Mouse (Mus musculus) neural tube, embryonic 15.5 days (tissue): Measurements from ENCODE around the gene 4930524J08Rik. TPM values are rescaled to one million over a fixed set of nuclear protein-coding genes. Genes with fewer than 3 reads are reported as not detected.
A peak's percentile ranks its signal among the peaks of the same experiment; 100 is the strongest.

Experiments used
- ATAC-seq: fragments of 200-750 bp; cut with Nextera tagmentation; 2 replicates; pipeline ENCODE4 v1.8.0; 2017; ENCODE audit warnings: mild to moderate bottlenecking, moderate TSS enrichment, moderate library complexity; ENCODE audit not compliant: low FRiP score
- H3K27ac ChIP-seq: fragments of 300-500 bp; sonication (generic); replicated peaks from 2 replicates; pipeline ENCODE4 v1.5.1; 2015; ENCODE audit warnings: mild to moderate bottlenecking, inconsistent platforms
- H3K27me3 ChIP-seq: fragments of 300-500 bp; sonication (generic); replicated peaks from 2 replicates; pipeline ENCODE4 v1.6.1; 2015; ENCODE audit warnings: inconsistent platforms
- H3K36me3 ChIP-seq: fragments of 300-500 bp; sonication (generic); 2 replicates; pipeline ENCODE4 v1.6.1; 2015; ENCODE audit warnings: inconsistent platforms
- H3K4me1 ChIP-seq: fragments of 300-500 bp; sonication (generic); 2 replicates; pipeline ENCODE4 v1.6.1; 2015; ENCODE audit warnings: inconsistent platforms
- H3K4me2 ChIP-seq: fragments of 300-500 bp; sonication (generic); 2 replicates; pipeline ENCODE4 v1.6.1; 2015; ENCODE audit warnings: inconsistent platforms, mild to moderate bottlenecking, moderate library complexity
- H3K4me3 ChIP-seq: fragments of 300-500 bp; sonication (generic); replicated peaks from 2 replicates; pipeline ENCODE4 v1.5.1; 2015; ENCODE audit warnings: mild to moderate bottlenecking, inconsistent platforms
- H3K9ac ChIP-seq: fragments of 300-500 bp; sonication (generic); replicated peaks from 2 replicates; pipeline ENCODE4 v1.6.1; 2015; ENCODE audit warnings: mild to moderate bottlenecking, inconsistent platforms
- H3K9me3 ChIP-seq: fragments of 300-500 bp; sonication (generic); replicated peaks from 2 replicates; pipeline ENCODE4 v1.6.1; 2016; ENCODE audit warnings: inconsistent platforms
- WGBS: fragments of 180-500 bp; shearing (Covaris S2); methylation state at CpG from one replicate; pipeline ENCODE4 v1.1.7; 2015; ENCODE audit warnings: mixed read lengths; 5-methylcytosine and 5-hydroxymethylcytosine counted together
- polyA plus RNA-seq: library from polyadenylated mRNA; unstranded; fragments of >200 nt; fragmentation: Nextera tagmentation; extraction: Ambion mirVana; gene quantifications from 2 replicates; pipeline ENCODE4 v1.2.1, GENCODE M21; 2015

The 4930524J08Rik gene
- 2.3 TPM in 2 replicates for polyA plus RNA-seq

DNA sequence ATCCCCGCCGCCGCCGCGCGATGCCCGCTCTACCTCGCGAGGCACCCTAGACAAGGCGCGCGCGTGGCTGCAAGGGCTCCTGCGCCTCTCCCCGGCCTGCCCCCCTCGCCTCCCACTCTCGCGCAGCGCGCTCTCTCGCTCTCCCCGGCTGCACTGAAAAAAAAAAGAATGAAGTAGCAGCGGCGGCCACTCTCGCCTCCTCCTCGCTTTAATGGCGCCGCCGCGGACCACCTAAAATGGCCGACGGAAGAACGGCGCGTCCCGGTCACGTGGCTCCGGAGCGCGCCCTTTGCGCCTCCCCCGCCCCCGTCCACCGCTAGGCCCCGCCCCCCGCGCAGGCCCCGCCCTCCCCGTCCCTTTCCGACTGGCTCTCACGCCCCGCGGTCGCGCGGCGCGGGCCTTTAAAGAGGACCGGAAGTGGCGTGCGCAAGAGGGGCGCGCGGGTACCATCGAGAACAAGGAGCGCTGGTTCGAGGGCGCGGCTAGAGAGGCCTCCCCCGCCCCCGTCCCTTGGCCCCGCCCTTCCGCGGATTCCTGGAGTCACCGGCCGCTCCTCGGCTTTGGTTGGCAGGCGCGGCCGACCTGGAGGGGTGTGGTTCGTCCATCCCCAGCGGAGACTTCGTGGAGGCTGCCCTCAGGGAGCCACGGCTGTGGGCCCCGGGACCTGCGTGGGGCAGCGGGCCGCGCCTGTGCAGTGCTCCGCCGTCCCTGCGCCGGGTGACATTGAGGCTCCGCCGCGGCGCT lies at the start of gene 4930524J08Rik, which contains the start of gene Hnrnpd:
TSS of gene 4930524J08Rik (plus strand) at position 363 of the 744 bp plus-strand sequence.
TSS of gene Hnrnpd (minus strand) at position 240 of the 744 bp plus-strand sequence.
- Histone ChIP-seq H3K27ac (peak within 1 kb of the TSS; percentile 99), H3K36me3 (no peaks in the 10 kb centered on the region), H3K4me2 (peak within 1 kb of the TSS; percentile 82), H3K4me3 (peak within 1 kb of the TSS; percentile 66), H3K4me1 (peaks cover 35% of the 10 kb centered on the region), H3K9ac (peak within 1 kb of the TSS; percentile 85), H3K9me3 (no peaks in the 10 kb centered on the region), H3K27me3 (no peaks in the 10 kb centered on the region)
- under 1% methylated on average over 67 of the region's 97 CpGs for WGBS
- ATAC-seq, result peak; percentile 98

DNA sequence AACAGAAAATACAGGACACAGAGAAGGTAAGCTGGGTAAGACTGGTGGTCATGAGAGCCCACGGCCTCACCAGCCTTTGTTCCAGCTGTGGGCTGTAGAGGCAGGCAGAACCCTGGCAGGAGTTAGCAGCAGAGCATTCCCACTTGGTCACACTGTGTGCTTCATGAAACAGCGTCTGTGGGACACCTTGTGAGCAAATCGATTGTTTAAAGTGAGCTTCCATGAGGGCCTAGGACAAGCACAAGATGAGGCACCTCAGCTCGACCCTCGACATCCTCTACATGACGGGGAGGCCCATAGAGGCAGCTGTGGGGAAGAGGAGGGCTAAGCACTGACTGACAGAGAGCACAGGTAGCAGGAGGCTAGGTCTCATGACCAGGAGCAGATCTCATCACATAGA lies 47.0 kb upstream of the 4930524J08Rik start:
- no peaks in the 10 kb centered on the region for H3K36me3 ChIP-seq
- no peaks in the 10 kb centered on the region for H3K9me3 ChIP-seq
- no peak for ATAC-seq
- H3K9ac ChIP-seq, result no peak overlapping the region
- no peaks in the 10 kb centered on the region for H3K27me3 ChIP-seq
- H3K4me2 ChIP-seq, result no peak overlapping the region
- WGBS, result 90% methylated on average over 6 of the region's 6 CpGs
- H3K27ac ChIP-seq, result no peak overlapping the region
- H3K4me3 ChIP-seq, result no peak overlapping the region
- H3K4me1 ChIP-seq, result no peaks in the 10 kb centered on the region

DNA sequence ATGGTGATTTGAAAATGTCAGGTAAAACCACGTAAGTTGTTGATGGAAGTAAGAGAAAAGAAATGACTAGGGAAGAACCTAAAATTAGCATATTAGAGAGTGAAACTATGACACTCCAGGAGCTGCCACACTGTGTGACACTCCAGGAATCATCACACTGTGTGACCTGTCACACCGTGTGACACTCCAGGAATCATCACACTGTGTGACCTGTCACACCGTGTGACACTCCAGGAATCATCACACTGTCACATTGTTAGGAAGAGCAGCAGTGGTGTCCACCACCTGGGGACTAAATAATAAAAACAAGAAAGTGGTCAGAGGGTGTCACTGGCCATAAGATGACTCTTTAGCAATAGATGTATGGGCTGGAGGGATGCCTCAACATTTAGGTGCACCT lies 39.4 kb upstream of the 4930524J08Rik start:
- no peaks in the 10 kb centered on the region for H3K36me3 ChIP-seq
- 0 out of 2 replicates have a peak, but pooled peaks cover 4% of the 10 kb centered on the region for H3K9me3 ChIP-seq
- WGBS, result 78% methylated on average over 3 of the region's 3 CpGs
- no peak overlapping the region for H3K27ac ChIP-seq
- ATAC-seq, result no peak
- no peak overlapping the region for H3K4me3 ChIP-seq
- no peaks in the 10 kb centered on the region for H3K27me3 ChIP-seq
- no peak overlapping the region for H3K4me2 ChIP-seq
- no peaks in the 10 kb centered on the region for H3K4me1 ChIP-seq
- H3K9ac ChIP-seq, result no peak overlapping the region

DNA sequence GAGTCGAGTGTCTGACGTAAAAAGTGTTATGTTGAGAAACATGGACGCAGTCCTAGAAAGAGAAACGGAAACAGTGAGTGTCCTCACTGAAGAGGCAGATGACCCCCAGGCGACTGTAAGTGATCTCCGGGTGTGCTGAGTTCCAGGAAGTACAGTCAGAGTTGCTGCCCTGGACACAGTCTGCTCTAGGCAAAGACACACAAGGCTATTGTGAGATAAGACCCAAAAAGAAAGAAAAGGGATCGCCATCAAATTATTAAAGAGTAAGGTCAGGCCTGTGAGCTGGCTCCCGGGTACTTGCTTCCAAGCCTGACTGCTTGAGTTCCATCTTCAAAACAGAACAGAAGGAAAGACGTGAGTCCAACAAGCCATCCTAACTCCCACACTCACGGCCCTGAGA lies 37.6 kb upstream of the 4930524J08Rik start:
- Histone ChIP-seq H3K27ac (no peak overlapping the region), H3K9ac (no peak overlapping the region), H3K4me3 (no peak overlapping the region), H3K27me3 (no peaks in the 10 kb centered on the region), H3K36me3 (0 out of 2 replicates have a peak, but pooled peaks cover 4% of the 10 kb centered on the region), H3K4me1 (no peaks in the 10 kb centered on the region), H3K4me2 (no peak overlapping the region), H3K9me3 (0 out of 2 replicates have a peak, but pooled peaks cover 4% of the 10 kb centered on the region)
- 85% methylated on average over 10 of the region's 10 CpGs for WGBS
- no peak for ATAC-seq

DNA sequence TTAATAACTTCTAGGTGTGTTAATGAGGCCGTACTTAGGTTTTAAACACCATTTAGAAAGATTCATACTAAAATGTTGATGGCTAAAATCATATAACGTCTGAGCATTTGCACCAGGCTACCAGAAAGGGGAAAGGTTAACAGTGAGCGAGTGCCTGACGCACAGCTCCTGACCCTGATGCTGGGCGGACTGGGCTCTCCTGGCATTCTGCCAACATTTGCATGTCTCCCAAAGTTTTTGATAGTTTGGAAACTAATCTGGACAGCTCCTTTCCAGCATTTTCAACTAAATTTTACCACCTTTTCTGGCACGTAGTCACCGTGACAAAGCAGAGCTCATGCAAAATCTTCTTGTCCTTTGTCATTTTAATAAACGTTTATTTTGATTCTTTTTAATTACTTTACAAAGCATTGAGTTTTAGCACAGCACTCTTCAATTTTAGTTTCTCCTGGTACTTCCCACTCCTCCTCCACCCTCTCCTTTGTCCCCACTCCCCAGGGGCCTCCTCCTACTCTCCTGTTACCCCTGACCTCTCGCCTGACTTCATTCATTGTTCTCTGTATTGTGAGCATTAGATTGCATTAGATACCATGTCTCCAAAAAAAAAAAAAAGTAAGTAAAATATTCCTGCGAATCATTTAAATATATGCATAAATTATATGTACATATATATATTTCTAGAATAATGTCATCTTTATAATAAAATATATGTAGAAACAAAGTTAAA lies 36.9 kb upstream of the 4930524J08Rik start:
- 0 out of 2 replicates have a peak, but pooled peaks cover 4% of the 10 kb centered on the region for H3K9me3 ChIP-seq
- H3K36me3 ChIP-seq, result 0 out of 2 replicates have a peak, but pooled peaks cover 4% of the 10 kb centered on the region
- no peaks in the 10 kb centered on the region for H3K27me3 ChIP-seq
- no peaks in the 10 kb centered on the region for H3K4me1 ChIP-seq
- WGBS, result 56% methylated on average over 10 of the region's 10 CpGs
- no peak overlapping the region for H3K27ac ChIP-seq
- H3K4me2 ChIP-seq, result no peak overlapping the region
- no peak overlapping the region for H3K4me3 ChIP-seq
- ATAC-seq, result no peak
- H3K9ac ChIP-seq, result no peak overlapping the region

DNA sequence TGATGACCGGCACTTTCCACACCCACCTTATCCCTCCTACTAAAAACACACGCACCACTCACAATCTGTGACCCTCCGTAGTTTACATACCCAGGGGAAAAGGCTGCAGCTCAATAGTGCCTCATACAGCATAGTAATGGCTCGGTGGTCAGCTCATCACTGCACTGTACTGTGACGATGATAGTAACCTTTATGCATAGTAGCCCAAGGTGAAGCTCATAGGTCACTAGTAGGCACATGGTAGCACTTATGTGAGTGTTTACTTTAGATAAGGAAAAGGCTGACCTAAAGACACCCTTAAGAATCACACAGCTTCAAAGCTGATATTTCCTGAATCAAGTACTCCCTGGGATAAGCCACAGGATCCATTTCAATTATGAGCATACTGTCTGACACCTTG lies 26.3 kb upstream of the 4930524J08Rik start:
- no peak overlapping the region for H3K4me2 ChIP-seq
- no peaks in the 10 kb centered on the region for H3K4me1 ChIP-seq
- WGBS, result 85% methylated on average over 5 of the region's 5 CpGs
- no peak for ATAC-seq
- H3K27me3 ChIP-seq, result no peaks in the 10 kb centered on the region
- 0 out of 2 replicates have a peak, but pooled peaks cover 7% of the 10 kb centered on the region for H3K36me3 ChIP-seq
- no peaks in the 10 kb centered on the region for H3K9me3 ChIP-seq
- no peak overlapping the region for H3K9ac ChIP-seq
- no peak overlapping the region for H3K4me3 ChIP-seq
- H3K27ac ChIP-seq, result no peak overlapping the region

DNA sequence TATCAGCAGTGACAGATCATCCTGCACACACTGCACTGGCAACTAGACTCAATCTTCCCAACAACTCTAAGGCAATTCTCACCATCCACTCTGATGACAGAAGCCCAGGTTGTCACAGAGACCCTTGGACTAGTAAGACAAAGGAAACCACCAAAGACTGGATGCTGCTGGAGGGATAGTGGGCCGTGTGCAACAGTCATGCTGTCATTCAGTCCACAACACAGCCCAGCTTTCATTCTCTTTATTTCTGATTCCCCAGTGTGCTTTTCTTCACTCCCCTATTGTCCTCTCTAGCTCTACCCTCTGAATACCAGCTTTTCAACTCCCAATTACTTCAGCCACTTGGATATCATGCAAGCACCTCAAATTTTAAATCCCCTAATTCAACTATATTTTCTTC lies 25.0 kb upstream of the 4930524J08Rik start:
- ATAC-seq, result no peak
- 7% methylated on average over 1 of the region's 1 CpGs for WGBS
- no peaks in the 10 kb centered on the region for H3K27me3 ChIP-seq

DNA sequence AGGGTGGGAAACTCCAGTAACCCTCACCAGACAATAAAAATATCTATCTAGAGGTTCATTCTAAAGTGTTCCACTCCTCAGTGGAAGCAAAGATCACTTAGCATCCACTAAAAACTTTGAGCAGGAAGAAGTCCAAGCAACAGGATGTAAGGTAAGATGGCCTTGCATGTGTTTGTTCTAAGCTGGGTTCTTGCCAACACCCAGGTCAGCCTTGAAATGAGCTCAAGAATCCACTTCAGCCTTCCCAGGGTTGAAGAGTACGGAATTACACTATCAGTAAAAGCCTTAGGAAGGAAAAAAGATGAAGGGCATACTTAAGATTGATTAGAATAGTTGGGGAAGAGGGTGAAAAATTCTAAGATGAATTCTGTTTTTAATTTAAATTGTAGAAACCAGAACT lies 20.2 kb upstream of the 4930524J08Rik start:
- WGBS, result 100% methylated on average over 1 of the region's 1 CpGs
- Histone ChIP-seq H3K9ac (no peak overlapping the region), H3K4me2 (no peak overlapping the region), H3K9me3 (no peaks in the 10 kb centered on the region), H3K27me3 (no peaks in the 10 kb centered on the region), H3K36me3 (peaks cover 29% of the 10 kb centered on the region), H3K27ac (no peak overlapping the region), H3K4me3 (no peak overlapping the region), H3K4me1 (no peaks in the 10 kb centered on the region)
- no peak for ATAC-seq

More for the DNA sequence above, 25.0 kb upstream of the 4930524J08Rik start:
- no peaks in the 10 kb centered on the region for H3K4me1 ChIP-seq
- H3K9me3 ChIP-seq, result no peaks in the 10 kb centered on the region
- H3K36me3 ChIP-seq, result peaks cover 12% of the 10 kb centered on the region
- H3K27ac ChIP-seq, result 0 out of 2 replicates have a peak overlapping the region, but pooled peaks have one; percentile 18
- no peak overlapping the region for H3K4me3 ChIP-seq
- H3K9ac ChIP-seq, result no peak overlapping the region
- H3K4me2 ChIP-seq, result no peak overlapping the region

DNA sequence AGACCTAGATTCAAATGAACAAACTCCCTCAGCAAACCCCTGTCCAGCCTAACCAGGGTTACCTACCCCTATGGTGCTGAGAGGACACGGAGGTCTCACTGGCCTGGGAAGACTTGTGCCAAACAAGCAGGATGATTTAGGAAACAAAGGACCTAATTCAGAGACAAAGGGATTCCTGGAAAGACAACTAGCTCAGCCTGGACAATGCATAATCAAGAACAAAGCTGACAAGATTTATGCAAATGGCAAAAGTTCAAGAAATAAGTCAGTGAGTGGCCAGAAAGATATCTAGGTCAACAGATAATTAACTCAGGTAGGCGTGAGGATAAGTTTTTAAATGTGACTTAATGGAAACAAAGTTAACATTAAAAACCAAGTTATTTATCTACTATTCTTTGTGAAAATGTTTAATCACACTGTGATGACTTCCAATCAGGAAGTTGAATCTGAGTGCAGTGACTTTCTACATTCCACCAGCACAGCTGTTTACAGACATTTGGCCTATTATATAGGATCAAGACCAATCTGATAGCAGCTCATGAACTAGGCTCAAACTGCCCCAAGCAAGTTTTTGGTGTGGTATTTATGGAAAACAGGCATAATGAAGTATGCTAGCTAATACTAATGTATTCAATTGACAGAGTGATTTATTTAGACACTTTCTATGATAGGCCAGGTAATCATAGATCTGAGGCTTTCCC lies 19.5 kb upstream of the 4930524J08Rik start:
- Histone ChIP-seq H3K4me2 (no peak overlapping the region), H3K36me3 (peaks cover 36% of the 10 kb centered on the region), H3K27ac (no peak overlapping the region), H3K4me1 (no peaks in the 10 kb centered on the region), H3K9me3 (no peaks in the 10 kb centered on the region), H3K9ac (no peak overlapping the region), H3K27me3 (no peaks in the 10 kb centered on the region), H3K4me3 (no peak overlapping the region)
- ATAC-seq, result no peak
- 61% methylated on average over 2 of the region's 2 CpGs for WGBS

DNA sequence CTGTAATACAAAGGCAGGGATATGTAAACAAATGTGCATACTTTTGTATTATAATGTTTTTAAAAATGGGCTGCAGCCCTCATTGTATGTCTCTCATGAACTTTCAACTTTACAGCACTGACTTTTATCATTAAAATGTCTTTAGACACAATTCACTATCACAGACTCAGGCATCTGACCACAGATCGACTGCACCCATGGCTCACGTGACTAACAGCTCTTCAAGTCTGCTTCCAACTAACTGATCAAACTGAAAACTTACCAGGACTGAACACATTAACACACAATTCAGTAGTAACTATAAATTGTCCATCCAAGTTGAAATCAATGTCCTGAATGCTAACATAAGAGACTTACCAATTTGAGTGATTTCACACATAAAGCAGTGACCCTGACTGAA lies 18.9 kb upstream of the 4930524J08Rik start:
- Histone ChIP-seq H3K36me3 (peaks cover 39% of the 10 kb centered on the region), H3K9me3 (no peaks in the 10 kb centered on the region), H3K4me3 (no peak overlapping the region), H3K27ac (no peak overlapping the region), H3K4me1 (no peaks in the 10 kb centered on the region), H3K4me2 (no peak overlapping the region), H3K9ac (no peak overlapping the region), H3K27me3 (no peaks in the 10 kb centered on the region)
- WGBS, result 82% methylated on average over 2 of the region's 2 CpGs
- no peak for ATAC-seq

DNA sequence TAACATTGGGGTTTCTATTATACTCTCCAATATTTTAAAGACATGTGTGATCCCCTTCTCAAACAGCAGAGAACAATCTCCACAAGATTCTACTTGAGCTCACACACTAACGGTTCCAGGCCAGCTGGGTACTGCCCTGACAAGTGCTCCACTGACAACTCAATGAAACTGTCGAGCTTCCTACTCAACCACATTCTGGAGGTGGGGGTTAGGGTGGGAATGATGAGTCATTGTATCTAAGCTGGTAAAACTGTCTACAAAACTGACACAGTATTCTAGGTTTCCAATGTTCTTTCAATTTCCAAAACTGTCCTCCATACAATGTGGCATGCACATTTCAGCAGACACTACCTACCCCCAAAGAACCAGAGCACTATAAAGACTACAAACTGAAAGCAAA lies 4.9 kb upstream of the 4930524J08Rik start:
- Histone ChIP-seq H3K27ac (no peak overlapping the region), H3K4me1 (peaks cover 36% of the 10 kb centered on the region), H3K9ac (no peak overlapping the region), H3K9me3 (no peaks in the 10 kb centered on the region), H3K4me3 (no peak overlapping the region), H3K36me3 (no peaks in the 10 kb centered on the region), H3K27me3 (no peaks in the 10 kb centered on the region), H3K4me2 (no peak overlapping the region)
- no peak for ATAC-seq
- 35% methylated on average over 2 of the region's 2 CpGs for WGBS
